Mouse (Mus musculus) ES-Bruce4 (cell line): ENCODE measurements around the gene 4931428F04Rik.

ENCODE experiments used
- CTCF ChIP-seq: IDR thresholded peaks from one replicate; pipeline ENCODE4 v1.8.1; 2011; ENCODE audit warnings: low read depth, low read length
- POLR2A ChIP-seq: IDR thresholded peaks from one replicate; pipeline ENCODE4 v1.8.1; 2011; ENCODE audit warnings: low read length; ENCODE audit not compliant: insufficient read depth

GRCm38 (mm10) chr8:105303874-105304273 lies 14.2 kb upstream of the 4931428F04Rik start:
- TF ChIP-seq CTCF: no peak
- no peak for TF ChIP-seq POLR2A
